Mouse (Mus musculus) cerebellum, adult (tissue): ENCODE measurements at regions not wholly inside any gene's neighbourhood (a gene's known extent, or its start where the extent isn't known, plus 50 kb on each side); places are given as distances from the start of the nearest gene placed in this dataset.
A peak's percentile ranks its signal among the peaks of the same experiment; 100 is the strongest.
"Not testable (repeated sequence)": the region's sequence is repeated elsewhere in the genome, so short reads cannot be mapped to it uniquely, and the experiment has no call there.

Experiments
- ATAC-seq: cut with Nextera tagmentation; 2 replicates; pipeline ENCODE4 v1.9.2; 2017; ENCODE audit warnings: mild to moderate bottlenecking, moderate library complexity, mixed read lengths; ENCODE audit not compliant: insufficient number of reproducible peaks, low FRiP score, low TSS enrichment

- no peak for ATAC-seq
Observed at GRCm38 (mm10) chr8:88064414-88065110, 54.0 kb upstream of the Cnep1r1 start.

DNA sequence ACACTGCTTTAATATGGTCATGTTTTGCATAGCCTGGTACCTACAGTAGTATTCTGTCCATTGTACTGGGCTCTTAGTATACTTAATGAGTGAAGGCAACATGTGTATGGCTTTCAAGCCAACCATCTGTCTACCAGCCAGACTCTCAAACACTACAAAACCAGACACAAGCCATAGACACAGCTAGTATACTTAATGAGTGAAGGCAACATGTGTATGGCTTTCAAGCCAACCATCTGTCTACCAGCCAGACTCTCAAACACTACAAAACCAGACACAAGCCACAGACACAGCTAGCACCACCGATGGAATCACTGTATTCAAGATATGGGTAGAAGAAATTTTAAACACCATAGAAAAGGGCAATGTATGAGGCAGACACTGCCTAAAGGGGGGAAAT is 59.5 kb upstream of the Cnep1r1 start:
- not testable (repeated sequence) for ATAC-seq

DNA sequence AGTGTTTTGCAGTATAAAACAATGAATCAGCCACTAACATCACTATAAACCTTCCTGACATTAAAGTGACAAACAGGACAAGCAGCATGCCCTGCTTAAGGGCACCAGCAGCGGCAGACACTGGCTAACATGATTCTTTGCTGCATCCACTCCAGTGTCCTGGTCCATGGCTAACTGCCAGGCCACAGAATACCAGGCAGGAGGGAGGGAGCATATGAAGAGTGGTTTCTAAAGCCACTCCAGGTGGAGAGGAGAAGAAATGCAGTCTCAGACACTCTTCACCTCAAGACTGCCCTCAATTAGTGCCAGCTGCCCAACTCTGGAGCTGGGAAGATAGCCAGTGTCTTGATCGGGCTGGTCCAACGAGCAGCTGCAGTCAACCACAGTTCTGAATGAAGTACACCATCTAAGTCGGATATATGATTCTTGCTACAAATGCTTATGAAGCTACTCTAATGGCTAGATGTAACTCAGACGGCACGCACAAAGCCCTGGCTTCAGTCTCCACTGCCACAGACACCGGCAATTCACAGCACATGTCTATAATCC is 60.8 kb upstream of the Cnep1r1 start:
- no peak for ATAC-seq

GRCm38 (mm10) chr8:88050651-88051050 is 67.9 kb upstream of the Cnep1r1 start:
- no peak for ATAC-seq

DNA sequence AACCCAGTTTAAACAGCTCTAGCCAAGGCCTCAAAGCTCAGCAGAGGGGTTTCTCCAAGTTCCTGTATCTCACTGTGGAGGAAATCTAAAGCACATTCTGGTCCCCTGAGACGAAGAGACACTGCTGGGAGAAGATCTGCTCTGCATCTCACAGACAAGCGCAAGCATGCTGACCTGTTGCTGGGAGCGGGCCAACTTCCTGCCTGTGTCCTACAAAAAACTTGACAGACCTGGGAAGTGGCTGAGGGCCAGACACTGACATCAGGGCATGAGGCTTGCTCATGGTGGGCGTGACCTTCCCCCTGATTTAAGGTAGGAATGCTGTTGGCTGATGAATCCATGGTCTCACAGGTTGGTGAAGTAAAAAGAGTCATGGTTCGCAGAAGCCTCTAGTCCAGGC is 69.5 kb upstream of the Cnep1r1 start:
- ATAC-seq, result peak; percentile 52; the same call in 1 of the 2 replicates

GRCm38 (mm10) chr8:88045995-88046394 is 72.6 kb upstream of the Cnep1r1 start:
- no peak for ATAC-seq

GRCm38 (mm10) chr8:88039286-88039685 is 79.3 kb upstream of the Cnep1r1 start:
- ATAC-seq, result no peak

GRCm38 (mm10) chr8:88037994-88038393 is 78.6 kb upstream of the Zfp423 start:
- ATAC-seq, result no peak

DNA sequence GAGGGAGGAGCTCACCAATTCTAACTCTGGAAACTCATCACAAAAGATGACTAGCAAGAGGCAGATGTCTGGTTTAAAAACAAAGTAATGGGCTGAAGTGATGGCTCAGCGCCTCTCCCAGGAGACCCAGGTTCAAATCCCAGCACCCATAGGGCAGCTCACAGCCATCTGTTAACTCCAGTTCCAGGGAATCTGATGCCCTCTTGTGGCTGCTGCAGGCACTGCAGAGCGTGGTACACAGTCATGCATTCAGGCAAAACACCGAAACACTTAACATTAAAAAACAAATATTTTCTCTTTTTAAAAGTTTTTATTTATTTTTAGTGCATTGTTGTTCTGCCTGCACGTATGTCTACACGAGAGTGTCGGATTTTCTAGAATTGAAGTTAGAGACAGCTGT is 73.7 kb upstream of the Zfp423 start:
- ATAC-seq, result no peak

DNA sequence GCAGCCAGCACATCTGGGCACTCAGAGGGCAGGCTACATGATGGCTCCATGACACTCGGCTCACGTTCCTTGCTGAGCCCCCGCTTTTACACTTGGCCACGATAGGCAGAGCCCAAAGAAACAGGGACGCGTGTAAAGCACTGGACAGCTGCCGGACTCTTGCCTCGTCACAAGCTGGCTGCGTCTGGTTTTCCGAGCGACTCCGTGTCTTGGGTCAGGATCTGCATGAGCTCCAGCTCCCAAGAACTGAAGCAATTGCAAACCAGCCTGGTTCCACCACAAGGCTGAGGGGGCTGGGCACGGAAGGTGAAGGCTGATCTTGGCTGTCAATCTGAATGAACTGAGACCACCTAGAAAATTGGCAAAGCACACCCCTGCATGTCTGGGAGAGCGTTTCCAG is 65.1 kb upstream of the Zfp423 start:
- no peak for ATAC-seq

DNA sequence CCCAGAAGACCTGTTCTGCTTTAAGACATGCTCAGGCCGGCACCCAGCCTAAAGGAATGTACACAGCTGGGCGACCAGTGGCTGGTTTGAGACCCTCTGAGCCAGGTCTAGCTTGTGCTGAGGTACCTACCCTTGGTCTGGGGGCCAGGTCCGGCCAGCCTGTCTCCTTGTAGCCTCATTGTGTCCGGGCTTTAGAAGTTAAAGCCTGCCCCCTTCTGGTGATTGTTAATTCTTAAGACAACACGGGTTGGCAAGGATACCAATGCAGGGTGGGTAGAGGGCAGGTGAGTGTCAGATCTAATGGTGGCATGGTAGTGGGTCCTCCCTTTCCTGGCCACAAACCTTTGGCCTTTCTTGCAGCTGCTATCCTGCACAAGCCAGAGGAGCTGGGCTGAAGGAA is 64.0 kb upstream of the Zfp423 start:
- ATAC-seq, result peak; percentile 68

- ATAC-seq, result no peak
Observed at GRCm38 (mm10) chr8:88022776-88023385, 63.5 kb upstream of the Zfp423 start.

GRCm38 (mm10) chr8:88019243-88020115 is 60.1 kb upstream of the Zfp423 start:
- ATAC-seq, result no peak

- no peak for ATAC-seq
Observed at GRCm38 (mm10) chr8:88018494-88018893, 59.1 kb upstream of the Zfp423 start.

- no peak for ATAC-seq
Observed at GRCm38 (mm10) chr8:88012177-88012825, 52.9 kb upstream of the Zfp423 start.

DNA sequence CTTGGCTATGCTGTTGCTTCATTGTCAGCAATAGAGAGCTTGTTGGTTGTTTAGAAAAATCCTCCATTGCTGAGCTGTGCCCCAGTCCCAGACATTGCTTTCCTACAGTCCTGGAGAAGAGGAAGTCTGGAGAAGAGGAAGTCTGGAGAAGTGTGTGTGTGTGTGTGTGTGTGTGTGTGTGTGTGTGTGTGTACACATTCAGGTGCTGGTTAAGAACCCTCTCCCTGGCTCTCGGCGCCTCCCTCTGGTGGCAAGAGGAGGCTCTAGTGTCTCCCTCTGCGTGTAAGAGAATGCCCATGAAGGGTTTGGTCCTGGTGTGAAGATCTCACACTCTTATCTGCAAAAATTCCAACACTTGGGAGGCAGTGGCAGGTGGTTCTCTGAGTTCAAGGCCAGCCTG is 51.2 kb upstream of the Zfp423 start:
- peak; percentile 31; the same call in 1 of the 2 replicates for ATAC-seq

DNA sequence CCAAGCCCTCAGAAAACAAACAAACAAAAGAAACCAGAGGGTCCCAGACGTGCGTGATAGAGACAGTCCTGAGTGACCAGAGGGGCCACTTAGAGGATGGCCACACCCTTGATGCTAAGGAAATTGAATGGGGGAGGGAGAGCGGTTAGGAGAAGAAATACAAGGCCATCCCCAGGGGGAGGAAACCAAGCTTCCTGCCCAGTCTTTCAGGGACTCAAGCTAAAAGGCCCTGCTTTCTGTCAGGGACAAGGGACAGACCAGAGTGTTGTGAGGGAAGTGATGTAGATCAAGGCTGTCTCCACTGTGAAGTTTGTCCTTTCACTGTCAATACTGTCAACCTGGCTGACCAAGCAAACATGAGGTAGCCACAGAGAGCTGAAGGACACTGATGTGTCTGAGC is 50.5 kb upstream of the Zfp423 start:
- ATAC-seq, result no peak
